Mouse (Mus musculus) layer of hippocampus, adult 9-10 months (tissue): ENCODE measurements around the gene Rps2.
"Not testable (repeated sequence)": the region's sequence is repeated elsewhere in the genome, so short reads cannot be mapped to it uniquely, and the experiment has no call there.

Experiments
- DNase-seq: peaks from one replicate; pipeline ENCODE4 v3.0.0; 2022; ENCODE audit warnings: low spot score

Gene Rps2

GRCm38 (mm10) chr17:24717943-24718342, at the start of gene Rps2, which contains the start of gene Rnf151:
Gene Rps2, plus strand, starts transcription at chr17:24718116.
Gene Rnf151, minus strand, starts transcription at chr17:24718063.
- DNase-seq, result no peak

DNA sequence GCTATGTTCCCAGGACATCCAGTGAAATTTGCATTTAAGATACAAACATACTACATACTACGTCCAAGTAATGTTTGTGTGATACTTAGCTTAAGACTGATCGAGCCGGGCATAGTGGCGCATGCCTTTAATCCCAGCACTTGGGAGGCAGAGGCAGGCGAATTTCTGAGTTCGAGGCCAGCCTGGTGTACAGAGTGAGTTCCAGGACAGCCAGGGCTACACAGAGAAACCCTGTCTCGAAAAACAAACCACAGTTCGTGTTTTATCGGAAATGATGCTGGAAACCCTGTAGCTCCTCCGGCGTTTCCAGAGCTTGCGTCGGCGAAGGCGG, 48.7 kb upstream of the Rps2 start:
- not testable (repeated sequence) for DNase-seq

GRCm38 (mm10) chr17:24669545-24670245, 48.2 kb upstream of the Rps2 start, which contains the start of gene Zfp598:
Gene Zfp598, plus strand, starts transcription at chr17:24669687.
- DNase-seq, result peak; percentile 78

DNA sequence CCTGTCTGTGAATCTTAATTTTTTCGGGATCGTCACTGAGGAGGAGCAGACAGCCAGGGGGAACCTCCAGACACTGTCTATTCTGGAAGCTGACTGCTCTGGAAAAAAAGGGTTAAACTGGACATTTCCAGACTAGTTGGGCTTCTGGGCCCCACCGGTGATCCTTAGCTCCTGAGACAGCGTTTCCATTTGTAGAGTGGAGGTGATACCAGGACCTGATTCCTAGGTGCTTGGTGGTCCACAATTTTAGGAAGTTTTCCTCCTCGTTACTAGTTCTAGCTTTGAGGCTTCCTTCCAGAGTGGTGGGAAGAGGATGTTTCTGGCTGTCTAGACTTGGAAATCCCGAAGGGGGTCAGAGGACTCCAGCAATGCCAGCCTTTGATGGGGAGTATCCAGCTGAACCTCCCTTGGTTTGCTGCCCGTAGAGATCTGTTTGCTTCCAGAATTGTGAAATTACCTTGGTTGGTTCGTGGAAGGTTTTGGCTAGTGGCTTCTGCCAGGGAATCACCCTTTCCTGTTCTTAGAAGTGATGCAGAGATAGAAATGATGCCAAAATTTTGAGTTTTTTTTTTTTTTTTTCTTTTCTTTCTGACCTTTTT, 47.6 kb upstream of the Rps2 start:
- DNase-seq, result no peak

- DNase-seq, result no peak
Observed at GRCm38 (mm10) chr17:24671346-24671745, 46.6 kb upstream of the Rps2 start.

GRCm38 (mm10) chr17:24672141-24672540, 45.8 kb upstream of the Rps2 start:
- DNase-seq, result no peak

- no peak for DNase-seq
Observed at GRCm38 (mm10) chr17:24674277-24674676, 43.6 kb upstream of the Rps2 start.

GRCm38 (mm10) chr17:24676187-24676586, 41.7 kb upstream of the Rps2 start:
- DNase-seq, result no peak

DNA sequence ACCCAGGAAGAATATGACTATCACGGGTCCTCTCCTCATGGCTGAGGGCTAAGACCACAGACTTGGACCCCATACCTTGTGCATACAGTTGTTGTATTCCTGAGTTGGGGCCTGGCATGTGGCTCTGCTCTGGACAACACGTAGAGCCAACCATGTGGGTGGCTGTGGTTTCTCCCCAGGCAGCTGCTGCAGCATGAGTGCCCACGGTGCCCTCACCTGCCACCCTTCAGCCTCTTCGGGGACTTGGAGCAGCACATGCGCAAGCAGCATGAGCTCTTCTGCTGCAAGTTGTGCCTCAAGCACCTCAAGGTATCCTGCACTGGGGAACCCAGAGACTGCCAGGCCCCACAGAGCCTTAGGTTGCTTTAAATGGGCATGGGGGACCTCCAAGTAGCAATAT, 41.0 kb upstream of the Rps2 start:
- no peak for DNase-seq

GRCm38 (mm10) chr17:24677500-24678080, 40.3 kb upstream of the Rps2 start:
- DNase-seq, result no peak

DNA sequence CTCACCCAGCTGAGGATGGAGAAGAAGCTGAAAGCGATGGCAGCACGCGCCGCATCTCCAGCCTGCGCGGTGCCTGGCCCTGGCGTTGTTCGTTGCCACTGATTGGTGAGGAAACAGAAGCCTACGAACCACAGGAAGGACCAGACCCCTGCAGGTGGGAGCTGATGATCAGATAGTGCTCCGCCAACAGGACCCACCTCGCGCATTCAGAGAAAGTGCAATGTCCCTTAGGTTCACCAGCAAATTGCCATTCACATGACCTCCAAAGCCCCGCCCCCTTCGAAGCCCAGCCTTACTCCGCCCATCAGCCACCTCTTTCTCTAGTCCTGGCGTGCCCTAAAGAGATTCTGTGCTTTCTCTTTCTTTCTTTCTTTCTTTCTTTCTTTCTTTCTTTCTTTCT, 31.4 kb upstream of the Rps2 start:
- no peak for DNase-seq

GRCm38 (mm10) chr17:24687146-24687595, 30.7 kb upstream of the Rps2 start:
- no peak for DNase-seq

- DNase-seq, result no peak
Observed at GRCm38 (mm10) chr17:24687599-24687998, 30.3 kb upstream of the Rps2 start.

DNA sequence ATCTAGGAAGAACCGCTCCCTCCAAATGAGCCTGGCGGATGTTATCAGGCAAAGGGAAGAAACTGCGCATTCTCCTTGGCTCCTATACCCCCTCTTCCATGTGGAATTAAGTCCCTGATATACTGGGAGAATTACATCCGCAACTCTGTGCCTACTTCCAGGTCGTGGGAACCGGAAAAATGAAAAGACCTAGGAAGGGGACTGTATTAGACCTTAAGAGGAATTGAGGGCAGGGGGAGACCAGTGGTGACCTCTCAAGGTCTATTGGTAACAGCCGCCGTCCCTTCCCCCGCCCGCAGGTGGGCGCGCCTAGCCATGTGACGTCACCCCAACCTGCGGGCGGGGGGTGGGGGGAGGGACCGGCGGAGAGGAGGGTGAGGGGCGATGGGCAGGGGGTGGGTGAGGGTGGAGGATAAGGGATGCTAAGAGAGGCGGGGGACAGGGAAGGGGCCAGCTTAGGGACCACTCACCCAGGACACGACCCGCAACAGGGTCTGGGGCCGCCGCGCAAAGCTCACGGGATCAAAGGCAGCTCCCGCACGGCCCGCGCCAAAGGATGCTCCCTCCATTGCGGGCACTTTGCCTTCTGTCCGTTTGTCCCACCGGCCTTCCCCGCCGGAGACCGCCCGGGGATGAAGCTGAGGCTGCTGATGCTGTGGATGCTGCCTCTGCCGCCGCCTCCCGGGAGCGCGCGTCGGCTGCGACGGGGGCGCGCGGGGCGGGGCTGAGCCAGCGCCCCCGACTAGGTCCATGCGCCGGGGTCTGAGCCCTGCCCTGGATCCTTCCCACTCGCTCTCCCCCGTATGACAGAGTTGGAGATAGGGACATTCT, 28.4 kb upstream of the Rps2 start, which contains the start of gene Syngr3:
Gene Syngr3, minus strand, starts transcription at position 705 of the 831 bp plus-strand sequence.
- DNase-seq, result no peak

DNA sequence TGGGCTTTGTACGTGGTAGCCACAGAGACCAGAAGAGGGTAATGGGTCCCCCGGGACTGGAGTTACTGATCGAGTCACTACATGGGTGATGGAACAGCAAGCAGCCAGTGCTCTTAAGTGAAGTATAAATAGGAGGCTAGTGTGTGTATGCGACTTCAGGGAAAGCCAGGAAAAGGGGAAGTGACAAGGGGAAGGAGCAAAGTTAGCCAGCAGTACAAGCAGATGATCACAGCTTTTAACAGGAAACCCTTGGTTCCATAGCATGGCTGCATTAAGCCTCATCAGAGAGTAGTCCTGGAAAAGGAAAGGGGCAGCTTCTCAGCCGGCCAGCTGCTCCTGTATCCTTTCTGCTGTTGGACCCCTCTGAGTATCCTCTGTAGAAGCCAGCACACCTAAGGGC, 25.5 kb upstream of the Rps2 start:
- no peak for DNase-seq

DNA sequence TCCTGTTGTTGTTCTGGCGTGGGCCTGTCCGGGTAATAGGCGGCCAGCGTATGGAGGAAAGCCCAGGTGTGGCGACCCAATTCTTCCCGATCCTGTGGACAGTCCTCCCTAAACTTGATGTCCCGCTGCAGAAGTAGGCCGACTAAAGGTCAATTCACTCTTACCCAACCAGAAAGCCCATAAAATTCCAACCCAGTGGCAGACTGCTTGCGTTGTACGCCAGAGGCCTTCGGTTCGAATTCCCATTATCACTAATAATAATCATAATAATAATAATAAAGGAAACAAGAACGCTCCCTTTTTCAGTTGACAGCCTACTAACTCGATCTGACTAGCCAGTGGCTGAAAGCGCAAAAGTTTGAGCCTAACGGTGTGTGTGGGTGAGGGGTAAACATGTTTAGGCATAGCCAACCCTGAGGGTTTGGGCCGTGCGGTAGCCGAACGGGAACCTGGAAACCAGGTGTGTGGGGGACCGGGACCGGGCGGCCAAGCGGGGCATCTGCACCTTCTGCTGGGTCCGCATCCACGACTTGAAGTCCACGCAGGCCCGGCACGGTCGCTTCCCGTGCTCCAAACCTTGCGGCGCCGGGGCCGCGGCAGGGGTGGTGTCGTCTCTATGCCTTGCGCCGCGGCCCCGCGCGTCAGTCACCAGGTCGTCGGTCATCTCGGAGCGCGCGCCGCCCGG, 22.4 kb upstream of the Rps2 start:
- DNase-seq, result no peak

DNA sequence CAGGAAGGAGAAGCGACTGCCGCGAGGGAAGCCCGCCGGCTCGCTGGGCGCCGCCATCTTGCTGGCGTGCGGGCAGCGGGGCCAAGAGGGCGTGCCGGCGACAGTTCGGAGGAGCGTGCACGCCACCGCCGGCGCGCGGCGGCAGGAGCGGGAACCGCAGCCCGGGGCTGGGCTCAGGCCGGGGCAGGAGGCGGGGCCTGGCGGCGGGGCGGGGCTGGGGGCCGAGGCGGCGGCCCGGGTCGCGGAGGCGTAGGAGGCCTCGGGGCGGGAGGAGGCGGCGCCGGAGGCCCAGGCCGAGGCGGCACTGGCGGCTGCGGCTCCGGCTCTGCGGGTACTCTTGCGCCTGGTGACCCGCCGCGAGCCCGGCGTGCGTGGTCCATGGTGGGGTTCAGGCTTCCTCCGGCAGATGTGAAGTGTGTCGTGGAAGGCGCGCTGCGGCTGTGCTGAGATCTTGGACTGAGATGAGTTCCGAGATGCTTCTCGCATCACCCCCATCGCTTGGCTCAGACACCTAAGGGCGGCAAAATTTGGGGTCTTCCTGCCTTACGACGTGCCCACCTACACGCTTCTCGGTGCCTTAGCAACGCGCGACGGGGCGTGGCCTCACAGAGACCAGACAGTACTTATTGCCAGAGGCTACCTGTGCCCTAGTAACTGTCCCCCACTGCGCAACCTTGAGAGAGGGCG, 21.8 kb upstream of the Rps2 start, which contains the start of the genes Gfer and Noxo1:
Gene Gfer, minus strand, starts transcription at position 146 of the 687 bp plus-strand sequence.
Gene Noxo1, plus strand, starts transcription at position 224 of the 687 bp plus-strand sequence.
- no peak for DNase-seq

DNA sequence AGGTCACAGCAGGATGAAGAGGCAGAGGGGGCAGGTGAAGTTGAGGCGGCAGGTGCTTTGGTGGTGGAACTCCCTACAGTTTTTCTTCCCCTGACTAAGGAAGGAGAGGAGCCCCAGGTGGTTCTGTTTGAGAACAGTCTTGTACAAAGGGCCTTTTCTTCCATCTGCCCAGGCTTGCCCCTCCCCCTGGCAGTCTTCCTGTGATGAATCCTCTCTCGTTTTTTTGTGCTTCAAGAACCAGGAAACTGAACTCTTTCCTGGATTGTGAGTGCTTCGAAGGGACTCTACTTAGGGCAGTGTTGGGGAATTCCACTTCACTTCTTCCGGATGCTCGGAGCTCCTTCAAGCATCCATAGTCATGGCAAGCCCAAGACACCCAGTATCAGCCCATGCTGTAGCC, 19.9 kb upstream of the Rps2 start:
- no peak for DNase-seq

GRCm38 (mm10) chr17:24698715-24699114, 19.2 kb upstream of the Rps2 start:
- DNase-seq, result no peak

DNA sequence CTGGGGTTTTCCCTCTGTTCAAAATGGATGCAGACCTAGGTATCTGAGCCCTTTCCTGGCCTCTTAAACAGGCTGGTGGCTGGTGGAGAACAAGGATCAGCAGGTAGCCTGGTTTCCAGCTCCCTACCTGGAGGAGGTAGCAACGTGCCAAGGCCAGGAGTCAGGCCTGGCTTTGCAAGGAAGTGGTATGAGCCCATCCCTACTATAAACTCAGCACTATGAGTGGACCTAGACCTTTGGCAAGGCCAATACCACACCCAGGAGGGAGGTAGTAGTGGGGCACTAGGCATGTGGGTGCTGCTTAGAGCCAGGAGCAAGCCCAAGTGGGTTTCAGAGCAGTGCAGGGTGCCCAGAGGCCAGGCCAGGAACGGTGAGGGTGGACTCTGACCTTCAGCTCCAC, 18.4 kb upstream of the Rps2 start:
- DNase-seq, result no peak

DNA sequence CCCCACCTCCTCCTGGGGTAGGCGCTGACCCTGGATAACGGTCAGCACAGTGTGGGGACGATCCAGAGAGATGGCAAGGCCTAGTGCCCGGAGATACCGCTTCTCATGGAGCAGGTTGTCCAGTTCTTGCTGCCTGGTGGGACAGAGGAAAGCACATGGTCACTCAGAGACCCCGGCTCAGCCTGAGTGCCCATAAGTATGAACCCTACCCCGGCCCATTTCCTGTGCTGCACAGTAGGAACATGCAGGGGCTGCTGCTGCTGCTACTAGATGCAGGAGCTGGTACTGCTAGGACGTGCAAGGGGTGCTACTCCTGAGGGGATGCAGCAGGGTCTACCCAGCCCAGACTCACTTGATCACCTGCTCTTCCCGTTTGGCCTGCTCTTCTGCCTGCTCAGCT, 16.7 kb upstream of the Rps2 start:
- no peak for DNase-seq
